Mouse (Mus musculus): ENCODE data around the gene Nucb1.
"Not testable (repeated sequence)": the region's sequence is repeated elsewhere in the genome, so short reads cannot be mapped to it uniquely, and the experiment has no call there.

The Nucb1 gene

GRCm38 (mm10) chr7:45488293-45489204, 21.7 kb downstream of the Nucb1 start, which contains the start of gene Dhdh:
Dhdh (minus strand) TSS chr7:45488805.
- DNase-seq (ENCODE audit: low spot score in 2 of 2), result peak in 1 of 2 experiments; percentile 49

GRCm38 (mm10) chr7:45487861-45488292, 22.3 kb downstream of the Nucb1 start:
- DNase-seq (ENCODE audit: low spot score in 2 of 2), result no peak

GRCm38 (mm10) chr7:45486761-45487415, 23.3 kb downstream of the Nucb1 start, which contains the start of gene Gm45808:
Gm45808 (minus strand) TSS chr7:45486811.
- DNase-seq (ENCODE audit: low spot score in 2 of 2), result no peak

GRCm38 (mm10) chr7:45486158-45486557, 24.0 kb downstream of the Nucb1 start:
- no peak for DNase-seq (ENCODE audit: low spot score in 2 of 2)

GRCm38 (mm10) chr7:45484985-45485384, 25.2 kb downstream of the Nucb1 start:
- not testable (repeated sequence) for DNase-seq (ENCODE audit: low spot score in 2 of 2)

GRCm38 (mm10) chr7:45482166-45482565, 28.0 kb downstream of the Nucb1 start:
- no peak for DNase-seq (ENCODE audit: low spot score in 2 of 2)

GRCm38 (mm10) chr7:45481374-45481927, 28.8 kb downstream of the Nucb1 start, which contains the start of gene Tulp2:
Tulp2 (plus strand) TSS chr7:45481877.
- DNase-seq (ENCODE audit: low spot score in 2 of 2), result peak in 1 of 2 experiments; percentile 54

GRCm38 (mm10) chr7:45480310-45480709, 29.9 kb downstream of the Nucb1 start:
- not testable (repeated sequence) for DNase-seq (ENCODE audit: low spot score in 2 of 2)

- DNase-seq (ENCODE audit: low spot score in 2 of 2), result no peak
Observed at GRCm38 (mm10) chr7:45478774-45479173, 31.4 kb downstream of the Nucb1 start.

- peak in 1 of 2 experiments; percentile 56 for DNase-seq (ENCODE audit: low spot score in 2 of 2)
Observed at GRCm38 (mm10) chr7:45477003-45477402, 33.2 kb downstream of the Nucb1 start.

- no peak for DNase-seq (ENCODE audit: low spot score in 2 of 2)
Observed at GRCm38 (mm10) chr7:45476453-45476852, 33.8 kb downstream of the Nucb1 start.

- no peak for DNase-seq (ENCODE audit: low spot score in 2 of 2)
Observed at GRCm38 (mm10) chr7:45475291-45475969, 34.8 kb downstream of the Nucb1 start.

- peak in 1 of 2 experiments; percentile 61 for DNase-seq (ENCODE audit: low spot score in 2 of 2)
Observed at GRCm38 (mm10) chr7:45470869-45471268, 39.3 kb downstream of the Nucb1 start.

GRCm38 (mm10) chr7:45467090-45467670, 43.0 kb downstream of the Nucb1 start:
- DNase-seq (ENCODE audit: low spot score in 2 of 2), result no peak

- peak; percentile 90 to 97 for DNase-seq (ENCODE audit: low spot score in 2 of 2)
Observed at GRCm38 (mm10) chr7:45466283-45467089, 43.7 kb downstream of the Nucb1 start, which contains the start of gene Bax. Bax (minus strand) TSS chr7:45466898.

GRCm38 (mm10) chr7:45465549-45465948, 44.7 kb downstream of the Nucb1 start:
- DNase-seq (ENCODE audit: low spot score in 2 of 2), result no peak

- no peak for DNase-seq (ENCODE audit: low spot score in 2 of 2)
Observed at GRCm38 (mm10) chr7:45465112-45465511, 45.1 kb downstream of the Nucb1 start.

- DNase-seq (ENCODE audit: low spot score in 2 of 2), result no peak
Observed at GRCm38 (mm10) chr7:45463987-45464778, 46.0 kb downstream of the Nucb1 start.

GRCm38 (mm10) chr7:45462868-45463267, 47.3 kb downstream of the Nucb1 start:
- not testable (repeated sequence) for DNase-seq (ENCODE audit: low spot score in 2 of 2)

All from cerebellum, postnatal 4 days (tissue).